Comparison of ENCODE assay signal across 29 mouse cellular contexts in genomic region chr4:98786281-98786680, GRCm38 (mm10). TPM values are rescaled to one million over a fixed set of nuclear protein-coding genes. Genes with fewer than 3 reads are reported as not detected.
DNase-seq lines count a peak whose midpoint lies in the region; TF ChIP-seq lines count a peak whose summit lies in the region.
"Had no signal": no experiment of that assay in that cellular context is flagged by ENCODE, and none has a peak within 500 bp of the region (broad histone marks: within the 10 kb centered on the region; RNA-seq: fewer than 3 reads in every experiment).

No protein-coding gene starts in this region.

- H3K4me3 ChIP-seq in E14TG2a.4 (replicated peaks; ENCODE audit: low read length): peak overlapping the region; percentile 30; the same call in 1 of the 2 replicates
- no peak overlapping the region for H3K4me3 ChIP-seq in heart, embryonic 10.5 days
- H3K4me3 ChIP-seq: embryonic facial prominence, embryonic 12.5 days; forebrain, embryonic 13.5 days; forebrain, embryonic 15.5 days had no signal

- TF ChIP-seq CTCF in E14TG2a.4 (conservative IDR thresholded peaks at IDR 0.05; ENCODE audit: low read length): no peak

- H3K36me3 ChIP-seq in E14TG2a.4 (ENCODE audit: insufficient read depth, low read length): no peaks in the 10 kb centered on the region
- H3K36me3 ChIP-seq in heart, embryonic 10.5 days: no peaks in the 10 kb centered on the region
- H3K36me3 ChIP-seq: forebrain, embryonic 15.5 days had no signal

- intact Hi-C loops in heart, postnatal 36 days (cut with DNase I): no loop called here

- DNase-seq in ES-CJ7 (ENCODE audit: low read depth, low spot score) (peak; percentile 77), ZHBTc4 (ENCODE audit: low read depth, low spot score) (peak; percentile 82)
- no peak for DNase-seq in heart, postnatal 36 days
- DNase-seq in heart, embryonic 10.5 days (ENCODE audit: low spot score): no peak
- no peak for DNase-seq in left cerebral cortex, adult 9 months (ENCODE audit: low spot score in 2 of 2)
- DNase-seq: adrenal gland, adult 2 months; adrenal gland, postnatal 10 days; adrenal gland, postnatal 25 days; B cell, adult 2 months; cerebellum, adult 11 months; cerebellum, adult 18-20 months; cerebellum, adult 8-10 months; cerebellum, adult 9-11 months; cerebellum, postnatal 14 days; cerebellum, postnatal 36 days; embryo, embryonic 11 days; forebrain, postnatal 0 days had no signal

- no peaks in the 10 kb centered on the region for H3K27me3 ChIP-seq in E14TG2a.4 (ENCODE audit: insufficient read depth, low read length)
- H3K27me3 ChIP-seq in heart, embryonic 10.5 days (ENCODE audit: insufficient read depth, poor library complexity, severe bottlenecking): peaks cover 17% of the 10 kb centered on the region
- H3K27me3 ChIP-seq: CH12.LX; embryonic facial prominence, embryonic 12.5 days; forebrain, embryonic 13.5 days; forebrain, embryonic 15.5 days had no signal

- 41% methylated on average over 3 of the region's 3 CpGs for WGBS in heart, embryonic 10.5 days

- no peak overlapping the region for H3K27ac ChIP-seq in heart, embryonic 10.5 days
- H3K27ac ChIP-seq: embryonic facial prominence, embryonic 12.5 days; forebrain, embryonic 13.5 days; forebrain, embryonic 15.5 days had no signal

- no peaks in the 10 kb centered on the region for H3K9me3 ChIP-seq in E14TG2a.4 (ENCODE audit: low read length)
- no peaks in the 10 kb centered on the region for H3K9me3 ChIP-seq in heart, embryonic 10.5 days
- H3K9me3 ChIP-seq: embryonic facial prominence, embryonic 12.5 days; forebrain, embryonic 13.5 days; forebrain, embryonic 15.5 days had no signal

- peaks cover 91% of the 10 kb centered on the region for H3K4me1 ChIP-seq in E14TG2a.4 (replicated peaks; ENCODE audit: low read depth, low read length)
- peaks cover 5% of the 10 kb centered on the region for H3K4me1 ChIP-seq in heart, embryonic 10.5 days

RNA-seq across cellular contexts. Expression of gene Kank4, which starts 31.1 kb away (rescaled TPM):
- total RNA-seq in heart, postnatal 36 days (2021): under 1 TPM; 0.35 to 0.86 TPM
- 0.34 and 0.60 TPM in 2 replicates for polyA plus RNA-seq in heart, embryonic 10.5 days (2016; fragmentation: Nextera tagmentation; extraction: Ambion mirVana)
- total RNA-seq: CH12.LX; common myeloid progenitor, adult 5-6 weeks; MEL had no signal
- polyA plus RNA-seq: CD4-positive, CD25-positive, alpha-beta regulatory T cell, adult 4 months had no signal

RNA-seq across cellular contexts. Expression of gene I0C0044D17Rik, which starts 37.4 kb away (rescaled TPM):
- total RNA-seq in heart, postnatal 36 days (2021): not detected
- not detected in 2 replicates for polyA plus RNA-seq in heart, embryonic 10.5 days (2016; fragmentation: Nextera tagmentation; extraction: Ambion mirVana)
- total RNA-seq: adrenal gland, adult 2 months; adrenal gland, postnatal 10 days; adrenal gland, postnatal 25 days; adrenal gland, postnatal 4 days; CH12.LX; common myeloid progenitor, adult 5-6 weeks; forebrain, postnatal 0 days; MEL had no signal
- polyA plus RNA-seq: adrenal gland, adult 2 months; brain, embryonic 14.5 days; CD4-positive, CD25-positive, alpha-beta regulatory T cell, adult 4 months; embryonic facial prominence, embryonic 12.5 days; embryonic facial prominence, embryonic 14.5 days; forebrain, embryonic 11.5 days; forebrain, embryonic 13.5 days; forebrain, embryonic 15.5 days; forebrain, postnatal 0 days had no signal

RNA-seq across cellular contexts. Expression of gene L1td1, which starts 59.7 kb away (rescaled TPM):
- not detected for total RNA-seq in heart, postnatal 36 days (2021)
- polyA plus RNA-seq in heart, embryonic 10.5 days (2016; fragmentation: Nextera tagmentation; extraction: Ambion mirVana): 0.14 and 0.30 TPM in 2 replicates
- total RNA-seq: adrenal gland, adult 2 months; adrenal gland, postnatal 10 days; adrenal gland, postnatal 25 days; adrenal gland, postnatal 4 days; CH12.LX; common myeloid progenitor, adult 5-6 weeks; forebrain, postnatal 0 days; MEL had no signal
- polyA plus RNA-seq: adrenal gland, adult 2 months; embryonic facial prominence, embryonic 14.5 days; forebrain, embryonic 11.5 days; forebrain, embryonic 13.5 days; forebrain, embryonic 15.5 days had no signal

Comparison
In these comparisons a context has a peak if more than half of its experiments do, and no peak if none do; other contexts are left out.
1. DNase-seq: peak in ES-CJ7 (single experiment) and ZHBTc4 (single experiment); none in heart, postnatal 36 days (0 of 2), heart, embryonic 10.5 days (single experiment) and left cerebral cortex, adult 9 months (0 of 2).